Mouse (Mus musculus) liver, adult (tissue): Measurements from ENCODE around the gene Mtg1.

Experiments
- GATA4 ChIP-seq: IDR thresholded peaks from 2 replicates; pipeline ENCODE4 v1.6.1; 2014; ENCODE audit warnings: mild to moderate bottlenecking, low read length; ENCODE audit not compliant: insufficient replicate concordance

Mtg1 gene

DNA sequence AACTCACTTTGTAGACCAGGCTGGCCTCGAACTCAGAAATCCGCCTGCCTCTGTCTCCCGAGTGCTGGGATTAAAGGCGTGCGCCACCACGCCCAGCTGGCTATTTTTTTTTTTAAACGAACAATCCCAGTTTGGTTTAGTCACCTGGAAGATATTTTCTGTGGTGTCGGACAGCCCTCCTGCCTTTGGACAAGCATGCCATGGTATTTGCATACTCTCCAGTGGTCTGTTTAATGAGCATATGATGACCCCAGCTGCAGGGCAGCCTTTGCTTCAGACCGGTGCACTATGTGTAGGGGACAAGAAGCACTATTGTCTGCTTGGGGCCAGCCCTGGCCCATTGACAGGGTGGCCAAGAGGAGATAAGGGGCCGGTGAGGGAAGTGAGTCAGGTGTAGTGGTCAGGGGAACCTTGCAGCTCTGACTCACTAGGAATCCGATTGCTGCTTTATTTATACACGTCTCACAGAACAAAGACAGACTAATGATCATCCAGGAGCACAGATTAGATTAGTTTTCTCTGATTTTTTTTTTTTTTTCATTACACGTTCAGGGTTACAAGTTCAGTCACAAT is 15.9 kb upstream of the Mtg1 start:
- TF ChIP-seq GATA4 = no peak

DNA sequence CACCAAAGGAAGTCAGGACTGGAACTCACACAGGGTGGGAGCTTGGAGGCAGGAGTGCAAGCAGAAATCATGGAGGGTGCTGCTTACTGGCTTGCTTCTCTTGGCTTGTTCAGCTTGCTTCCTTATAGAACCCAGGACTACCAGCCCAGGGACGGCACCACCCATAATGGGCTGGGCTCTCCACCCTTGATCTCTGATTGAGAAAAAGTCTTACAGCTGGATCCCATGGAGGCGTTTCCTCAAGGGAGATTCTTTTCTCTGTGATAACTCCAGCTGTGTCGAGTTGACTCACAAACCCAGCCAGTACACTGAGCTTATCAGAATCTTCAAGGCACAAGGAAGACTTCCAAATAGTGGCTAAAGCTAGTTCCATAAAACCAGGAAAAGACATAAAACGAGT is 14.6 kb upstream of the Mtg1 start:
- TF ChIP-seq GATA4 = no peak

DNA sequence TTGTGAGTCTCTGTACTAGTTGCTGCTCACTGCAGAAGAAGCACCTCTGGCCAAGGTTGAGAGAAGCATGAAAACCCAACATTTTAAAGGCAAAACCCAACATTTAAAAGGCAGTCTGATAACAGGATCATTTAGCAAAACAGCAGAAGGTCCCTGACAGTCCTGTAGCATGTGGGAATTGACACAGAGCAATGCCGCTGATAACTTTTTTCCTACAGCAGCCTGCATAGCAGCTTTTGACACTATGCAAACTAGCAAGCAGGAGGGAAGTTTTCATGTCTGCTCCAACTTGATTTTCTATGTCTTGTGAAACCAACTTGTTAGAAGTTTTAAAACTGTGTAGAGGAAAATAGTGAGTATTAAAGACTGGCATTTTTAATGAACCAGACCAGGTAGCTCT is 13.0 kb upstream of the Mtg1 start:
- no peak for TF ChIP-seq GATA4

DNA sequence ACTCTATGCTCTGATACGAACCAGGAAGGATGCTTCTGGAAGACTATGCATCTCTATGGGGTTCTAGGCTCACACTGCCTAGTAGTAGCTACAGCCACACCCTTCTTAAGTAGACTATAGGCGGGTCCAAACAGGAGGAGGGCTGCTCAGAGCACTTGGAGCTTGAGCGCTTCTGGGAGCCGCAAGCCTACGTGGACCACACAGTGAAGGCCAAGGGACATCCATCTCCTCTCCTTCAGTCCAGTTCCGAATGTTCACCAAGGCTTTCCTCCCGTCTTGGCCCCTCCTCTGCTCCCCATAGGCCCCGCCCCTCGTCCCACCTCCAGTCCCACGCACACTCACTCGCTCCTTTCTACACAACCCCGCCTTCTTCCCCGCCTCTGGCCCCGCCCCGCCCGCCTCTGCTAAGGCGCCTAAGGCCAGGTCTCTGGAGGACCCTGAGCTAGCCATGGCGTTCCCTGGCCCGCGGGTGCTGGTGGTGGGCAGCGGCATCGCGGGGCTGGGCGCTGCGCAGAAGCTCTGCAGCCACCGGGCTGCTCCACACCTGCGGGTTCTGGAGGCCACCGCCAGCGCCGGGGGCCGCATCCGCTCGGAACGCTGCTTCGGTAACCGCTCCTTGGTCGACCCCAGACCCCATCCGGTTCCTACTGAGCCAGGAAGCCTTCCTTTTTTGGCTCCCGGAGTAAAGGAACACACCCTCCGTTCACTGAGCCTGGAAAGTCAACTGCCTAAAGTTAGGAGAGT is 11.9 kb upstream of the Mtg1 start:
- TF ChIP-seq GATA4 = no peak

DNA sequence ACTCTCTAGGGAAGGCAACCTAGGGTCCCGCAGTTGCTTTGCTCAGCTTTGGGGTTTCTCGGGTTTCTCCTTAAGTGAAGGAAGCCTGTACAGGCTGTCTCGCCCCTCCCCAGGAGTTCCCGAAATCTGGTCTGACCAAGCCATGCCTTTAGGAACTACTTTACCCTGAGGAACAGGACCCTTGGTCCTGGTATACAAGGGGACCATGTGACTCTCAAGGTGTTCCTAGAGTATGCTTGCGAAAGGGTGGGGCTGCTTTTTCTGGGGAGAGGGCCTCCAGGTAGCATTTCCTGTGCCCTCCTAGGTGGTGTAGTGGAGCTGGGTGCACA is 11.4 kb upstream of the Mtg1 start:
- no peak for TF ChIP-seq GATA4

DNA sequence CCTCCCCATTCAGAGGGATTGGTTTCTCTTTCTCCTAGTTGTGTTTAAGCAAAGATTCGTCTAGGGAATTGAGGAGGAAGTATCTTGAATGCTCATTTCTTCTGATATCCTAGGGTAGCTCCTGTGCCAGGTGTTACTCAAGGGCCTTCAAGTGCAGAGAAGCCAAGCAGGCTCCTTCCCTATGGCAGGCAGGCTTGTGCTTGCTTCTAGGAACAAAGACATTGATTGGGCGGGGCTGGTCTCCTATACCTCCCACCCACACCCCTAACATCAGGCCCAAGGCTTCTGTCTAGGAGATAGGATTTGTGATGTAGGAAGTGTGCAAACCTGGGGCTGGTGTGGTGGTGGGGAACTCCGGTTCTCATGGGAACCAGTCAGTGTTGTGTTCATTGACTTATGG is 10.4 kb upstream of the Mtg1 start:
- TF ChIP-seq GATA4 = no peak

DNA sequence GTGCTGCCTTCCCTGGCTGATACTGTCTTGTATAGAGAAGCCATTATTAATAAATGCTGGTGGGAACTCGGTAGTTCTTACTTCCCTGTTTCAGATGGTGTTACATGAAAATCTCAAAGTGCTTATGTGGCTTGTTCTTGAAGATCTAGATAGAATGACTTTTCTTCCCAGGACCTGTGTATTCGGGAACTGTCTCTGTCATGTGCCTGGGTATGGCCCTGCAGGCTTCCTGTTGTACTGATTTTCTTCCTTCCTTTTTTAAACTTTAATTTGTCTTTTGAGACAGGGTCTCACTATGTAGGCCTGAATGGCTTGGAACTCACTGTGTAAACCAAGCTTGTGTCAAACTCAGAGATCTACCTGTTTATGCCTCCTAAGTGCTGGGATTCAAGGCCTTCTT is 9.5 kb upstream of the Mtg1 start:
- TF ChIP-seq GATA4 = no peak

DNA sequence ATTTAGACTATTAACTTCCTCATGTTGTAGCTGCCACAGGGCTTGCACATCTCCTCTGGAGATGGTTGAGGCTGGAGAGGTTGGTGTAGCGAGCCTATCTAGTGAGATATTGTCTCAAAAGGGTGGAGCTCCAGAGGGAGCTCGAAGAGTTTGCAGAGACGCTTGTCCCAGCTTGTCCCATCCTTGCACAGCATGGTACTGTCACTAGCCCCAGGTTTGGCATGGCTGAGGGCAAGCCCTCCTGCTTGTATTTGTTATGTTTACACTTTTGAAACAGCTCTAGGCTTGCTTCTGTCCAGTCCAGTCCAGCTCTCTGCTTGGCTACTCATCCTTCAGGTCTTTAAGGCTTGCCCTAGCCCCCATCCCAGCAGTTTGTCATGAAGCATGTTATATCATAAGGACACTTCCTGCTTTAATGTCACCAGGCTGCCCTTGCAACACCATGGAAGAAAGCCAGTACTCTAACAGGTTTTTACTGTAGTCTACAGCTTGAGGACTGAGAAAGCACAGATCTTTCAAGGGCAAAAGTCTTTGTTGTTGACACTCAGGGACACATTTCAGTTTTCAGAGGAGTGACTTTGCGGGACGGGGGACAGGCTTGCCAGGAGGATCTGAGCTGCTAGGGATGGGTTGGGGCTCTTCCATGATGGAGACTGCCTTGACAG is 2.1 kb upstream of the Mtg1 start:
- TF ChIP-seq GATA4 = no peak

DNA sequence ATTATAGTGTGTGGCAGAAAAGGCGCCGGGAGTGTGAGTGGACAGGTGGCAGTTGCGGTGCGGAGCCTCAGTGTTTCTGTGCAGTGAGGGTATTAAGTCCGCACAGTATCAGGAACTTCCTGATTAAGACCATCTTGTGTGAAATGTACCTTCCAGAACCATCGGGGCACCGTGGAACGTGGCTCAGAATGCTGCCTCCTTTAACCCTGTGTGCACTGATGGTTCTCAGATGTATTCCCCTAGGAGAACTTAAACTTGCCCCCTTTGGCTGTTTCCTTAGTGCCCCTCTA is 602 bp downstream of the Mtg1 start:
- TF ChIP-seq GATA4 = no peak

DNA sequence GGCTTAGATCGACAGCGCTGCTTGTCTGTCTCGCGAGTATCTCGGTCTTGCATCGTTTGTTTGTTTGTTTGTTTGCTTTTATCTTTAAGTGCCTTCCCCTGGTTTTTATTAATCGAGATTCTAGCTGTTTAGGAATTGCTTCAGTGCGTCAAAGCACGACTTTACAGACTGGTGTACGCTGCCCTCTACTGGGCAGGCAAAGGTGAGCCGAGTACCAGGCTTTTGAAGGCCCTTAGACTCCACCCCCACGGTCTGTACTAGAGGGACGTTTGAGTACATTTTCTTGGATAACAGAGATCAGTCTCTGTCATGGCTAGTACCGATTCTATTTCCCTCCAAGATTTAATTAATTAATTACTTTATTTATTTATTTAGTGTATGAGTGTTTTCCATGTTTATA is 4.0 kb downstream of the Mtg1 start:
- TF ChIP-seq GATA4 = no peak

DNA sequence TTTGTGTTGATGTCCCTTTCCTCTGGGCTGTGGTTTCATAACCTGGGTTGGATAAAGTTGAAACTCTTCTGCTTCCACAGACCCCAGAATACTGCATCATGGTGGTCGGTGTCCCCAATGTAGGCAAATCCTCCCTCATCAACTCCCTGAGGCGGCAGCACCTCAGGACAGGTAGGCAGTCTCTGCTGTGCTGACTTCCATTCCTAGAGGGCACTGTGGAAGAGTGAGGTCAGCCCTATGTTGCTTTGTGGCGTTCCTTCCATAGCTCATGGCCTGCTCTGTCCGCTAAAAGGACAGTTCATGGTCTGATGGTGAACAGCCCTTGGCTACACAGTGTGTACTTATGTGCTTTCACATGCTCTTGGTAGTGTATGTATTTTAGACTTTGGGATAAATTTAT is 7.2 kb downstream of the Mtg1 start:
- TF ChIP-seq GATA4 = no peak

DNA sequence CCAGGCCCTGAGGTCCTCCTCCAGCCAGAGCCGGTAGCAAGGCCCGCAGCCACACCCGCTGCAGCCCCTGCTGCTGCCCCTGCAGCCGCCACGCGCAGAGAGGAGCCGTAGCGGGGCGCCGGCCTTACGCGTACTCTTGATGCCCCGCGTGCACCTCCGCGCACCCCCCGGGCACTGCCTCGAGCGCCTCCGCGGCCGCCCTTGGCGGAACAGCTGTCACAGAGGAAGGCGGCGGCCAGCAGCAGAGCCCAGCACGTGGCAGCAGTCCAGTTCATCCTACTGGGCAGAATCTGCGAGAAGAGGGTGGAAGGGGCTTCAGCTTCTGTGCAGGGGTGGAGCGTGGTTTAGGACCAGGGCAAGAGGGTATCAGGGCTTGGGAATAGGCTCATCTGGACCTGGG is 16.0 kb downstream of the Mtg1 start:
- no peak for TF ChIP-seq GATA4

DNA sequence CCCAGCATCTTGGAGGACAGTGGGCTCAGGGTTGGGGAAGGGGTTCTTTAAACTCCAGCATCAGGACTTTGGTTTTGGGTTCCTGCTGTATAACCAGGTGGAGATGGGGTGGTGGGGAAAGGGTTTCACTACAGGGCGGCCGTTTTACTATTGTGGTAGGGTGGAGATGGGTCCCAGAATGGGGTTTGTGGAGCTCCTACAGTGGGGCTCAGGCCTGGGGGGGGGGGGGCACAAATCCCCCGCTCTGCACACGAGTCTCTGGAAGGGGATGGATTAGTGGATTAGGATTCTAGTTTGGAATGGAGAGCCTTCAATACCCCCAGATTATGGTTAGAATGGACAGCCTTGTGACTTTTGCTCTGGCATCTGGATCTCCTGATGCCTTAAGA is 16.5 kb downstream of the Mtg1 start:
- TF ChIP-seq GATA4 = no peak

DNA sequence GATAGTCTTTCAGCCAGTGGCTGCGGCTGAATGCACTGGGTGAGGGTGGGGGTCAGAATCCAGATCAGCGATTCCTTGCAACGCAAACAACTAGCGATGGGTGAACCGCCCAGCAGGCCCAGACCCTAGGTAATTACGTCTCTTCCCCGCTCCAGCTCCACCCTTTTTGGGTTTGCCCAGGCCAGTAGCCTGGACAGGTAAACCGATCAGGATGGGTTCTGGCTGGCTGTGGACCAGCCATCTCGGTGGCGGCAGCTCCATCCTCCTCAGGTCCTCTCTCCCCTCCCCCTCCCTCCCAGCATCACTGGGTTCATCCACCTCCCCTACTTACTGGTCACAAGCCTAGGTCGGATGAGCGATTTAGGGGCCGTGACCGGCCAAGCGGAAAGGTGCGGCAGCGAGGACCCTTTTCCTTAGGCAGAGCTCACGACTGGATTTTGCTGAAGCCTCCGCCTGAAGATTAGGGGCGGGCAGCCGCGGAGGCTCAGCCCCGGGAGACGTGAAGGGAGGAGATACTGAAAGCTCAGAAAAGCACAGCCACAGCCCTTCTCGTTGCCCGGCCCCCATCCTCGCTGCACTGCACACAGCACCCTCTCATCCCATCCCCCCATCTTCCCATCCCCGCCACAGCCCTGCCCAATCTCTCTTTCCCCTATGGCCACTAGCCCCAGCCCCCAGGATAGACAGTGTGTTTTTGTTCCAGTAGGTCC is 17.0 kb downstream of the Mtg1 start, which contains the start of gene Sprn:
Sprn (minus strand) TSS at position 660 of the 710 bp plus-strand sequence.
- no peak for TF ChIP-seq GATA4

DNA sequence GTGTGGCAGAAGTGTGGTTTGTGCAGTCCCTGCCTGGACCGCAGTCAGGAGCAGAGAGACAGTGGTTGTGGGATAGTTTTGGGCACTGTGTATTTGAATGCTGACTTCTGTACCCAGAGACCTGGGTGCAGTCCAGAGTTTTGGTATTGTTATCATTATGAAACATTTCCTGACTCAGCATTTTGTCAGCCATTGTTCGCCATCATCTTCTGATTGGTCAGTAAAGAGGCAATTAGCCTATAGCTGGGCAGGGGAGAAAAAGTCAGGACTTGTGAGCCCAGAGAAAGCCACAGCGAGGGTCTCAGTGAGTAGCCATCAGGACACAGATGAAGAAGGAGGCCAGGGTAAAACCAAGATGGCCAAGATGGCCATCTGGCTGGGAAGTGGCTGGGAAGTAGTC is 23.0 kb downstream of the Mtg1 start:
- TF ChIP-seq GATA4 = no peak

DNA sequence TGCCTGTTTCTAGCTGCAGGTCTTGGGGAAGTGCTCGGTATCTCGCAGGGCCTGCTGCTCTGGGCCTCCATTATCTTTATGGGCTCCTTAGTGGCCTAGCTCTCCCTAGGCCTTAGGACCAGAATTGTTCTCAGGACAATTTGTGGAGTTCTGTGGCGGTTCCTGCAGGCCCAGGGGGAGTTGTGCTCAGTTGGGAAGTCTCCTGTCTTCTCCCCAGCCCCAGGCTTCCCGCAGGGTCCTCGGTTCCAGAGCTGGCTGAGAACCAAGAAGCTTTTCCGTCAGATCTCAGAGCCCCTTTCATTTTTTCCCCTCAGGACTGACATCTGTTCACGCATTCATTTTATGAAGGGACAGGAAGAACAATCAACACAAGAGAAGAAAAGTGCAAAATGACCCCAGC is 27.3 kb downstream of the Mtg1 start, which contains the start of gene Olfr522:
Olfr522 (minus strand) TSS at position 101 of the 400 bp plus-strand sequence.
- TF ChIP-seq GATA4 = no peak

DNA sequence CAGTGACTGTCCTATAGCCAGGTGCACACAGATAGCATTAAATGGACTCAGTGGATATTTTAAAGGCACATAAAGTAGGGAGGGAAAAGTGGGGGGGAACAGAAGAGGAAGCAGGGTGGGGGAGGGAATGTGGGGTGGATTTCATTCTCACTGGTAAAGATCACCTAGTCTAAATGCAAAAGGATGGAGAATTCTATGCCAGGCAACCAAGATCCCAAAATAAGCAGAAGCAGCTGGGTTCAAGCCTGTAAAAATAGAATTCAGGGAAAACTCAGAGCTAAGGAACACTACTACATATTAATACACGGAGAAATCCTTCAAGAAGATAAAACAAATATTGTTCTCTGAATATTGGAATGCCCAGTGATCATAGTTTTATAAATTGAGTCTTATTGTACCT is 30.6 kb downstream of the Mtg1 start:
- TF ChIP-seq GATA4 = no peak

DNA sequence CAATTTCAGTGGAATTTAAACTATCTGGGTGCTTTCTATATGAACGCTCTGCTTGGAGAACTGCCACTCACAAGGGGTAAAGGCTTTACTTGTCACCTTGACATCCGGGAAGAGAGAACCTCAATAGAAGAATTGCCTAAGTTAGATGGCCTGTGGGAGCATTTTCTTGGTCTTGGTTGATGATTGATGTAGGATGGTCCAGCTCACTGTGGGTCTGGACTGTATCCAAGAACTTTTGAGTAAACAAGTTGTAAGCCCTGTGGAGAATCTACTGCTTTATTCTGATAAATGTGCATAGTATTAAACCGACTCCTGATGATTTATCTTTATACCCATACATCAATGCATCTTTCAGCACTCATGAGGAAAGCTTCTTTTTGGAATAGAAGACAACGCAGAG is 32.0 kb downstream of the Mtg1 start:
- TF ChIP-seq GATA4 = no peak
